ENCODE assay signal across 8 mouse cellular contexts in the genomic region with DNA sequence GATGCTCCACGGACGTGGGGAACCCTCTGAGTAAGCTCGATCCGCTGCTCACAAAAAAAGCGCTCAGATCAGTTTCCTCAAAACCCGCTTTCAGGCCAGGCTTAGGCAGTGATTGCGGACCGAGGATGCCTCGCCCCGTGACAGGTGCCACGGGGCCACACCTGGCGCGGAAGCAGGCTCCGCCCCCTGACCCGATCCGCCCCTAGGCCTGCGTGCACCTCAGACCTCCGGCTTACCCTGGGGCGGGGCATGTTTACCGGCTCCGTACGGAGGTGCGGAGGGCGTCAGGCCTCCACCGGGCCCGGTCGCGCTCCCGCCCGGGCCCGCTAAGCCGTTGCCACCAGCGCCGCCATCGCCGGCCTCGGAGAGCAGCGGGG. TPM values are rescaled to one million over a fixed set of nuclear protein-coding genes. Genes with fewer than 3 reads are reported as not detected.
DNase-seq lines count a peak whose midpoint lies in the region; ATAC-seq and TF ChIP-seq lines count a peak whose summit lies in the region.

No protein-coding gene starts in this region.

- peak overlapping the region; percentile 89 for H3K27ac ChIP-seq in heart, embryonic 13.5 days (replicated peaks)
- peak overlapping the region; percentile 93 for H3K27ac ChIP-seq in embryonic facial prominence, embryonic 10.5 days (replicated peaks)
- H3K27ac ChIP-seq in hindbrain, postnatal 0 days, result peak overlapping the region; percentile 83
- H3K27ac ChIP-seq in liver, postnatal 0 days (ENCODE audit: low read depth), result peak overlapping the region; percentile 99
- H3K27ac ChIP-seq in neural tube, embryonic 14.5 days (ENCODE audit: low read depth, low read length), result peak overlapping the region; percentile 84

- no peak for DNase-seq in heart, postnatal 25 days (ENCODE audit: low spot score)
- peak; percentile 63 to 66 for DNase-seq in CD8-positive naive resting alpha-beta T cell, adult 2 months (ENCODE audit: low read depth in 2 of 2, low spot score in 2 of 2)
- DNase-seq in embryonic facial prominence, embryonic 10.5 days (ENCODE audit: low spot score), result no peak
- peak; percentile 42 for DNase-seq in hindbrain, postnatal 0 days (ENCODE audit: low spot score)
- peak; percentile 84 for DNase-seq in liver, postnatal 0 days
- no peak for DNase-seq in c-Kit-positive CD71-positive TER-119-positive erythroid progenitor cells, embryonic 14.5 days (ENCODE audit: low spot score)

- H3K4me2 ChIP-seq in heart, embryonic 13.5 days, result peak overlapping the region; percentile 88
- peak overlapping the region; percentile 79 for H3K4me2 ChIP-seq in hindbrain, postnatal 0 days (ENCODE audit: low read depth, low read length)
- H3K4me2 ChIP-seq in liver, postnatal 0 days (ENCODE audit: low read depth, low read length), result peak overlapping the region; percentile 84
- H3K4me2 ChIP-seq in neural tube, embryonic 14.5 days (ENCODE audit: low read depth, low read length), result peak overlapping the region; percentile 79

- ATAC-seq in heart, embryonic 13.5 days (ENCODE audit: extremely low read depth, insufficient number of reproducible peaks, low FRiP score, low TSS enrichment), result peak; percentile 77
- peak; percentile 48 for ATAC-seq in hindbrain, postnatal 0 days
- peak; percentile 64 for ATAC-seq in liver, postnatal 0 days
- peak; percentile 60 for ATAC-seq in neural tube, embryonic 14.5 days (ENCODE audit: low read depth)

- intact Hi-C loops in heart, postnatal 25 days (cut with DNase I), result loop anchor here (5.0 kb wide), 3 partner anchors 47 to 132 kb away; no protein-coding TSS in a partner anchor

- TF ChIP-seq EP300 in liver, postnatal 0 days (IDR thresholded peaks at IDR 0.05; ENCODE audit: low read depth), result no peak

- TF ChIP-seq CTCF in hindbrain, postnatal 0 days (IDR thresholded peaks at IDR 0.05; ENCODE audit: low read depth), result no peak
- no peak for TF ChIP-seq CTCF in liver, postnatal 0 days (IDR thresholded peaks at IDR 0.05; ENCODE audit: low read depth)

- peaks cover 37% of the 10 kb centered on the region for H3K36me3 ChIP-seq in heart, embryonic 13.5 days
- H3K36me3 ChIP-seq in embryonic facial prominence, embryonic 10.5 days (replicated peaks), result peaks cover 39% of the 10 kb centered on the region
- H3K36me3 ChIP-seq in hindbrain, postnatal 0 days (ENCODE audit: insufficient read depth, low read length), result peaks cover 32% of the 10 kb centered on the region
- peaks cover 35% of the 10 kb centered on the region for H3K36me3 ChIP-seq in liver, postnatal 0 days (replicated peaks; ENCODE audit: insufficient read depth, low read length)
- H3K36me3 ChIP-seq in neural tube, embryonic 14.5 days (ENCODE audit: control insufficient read depth, insufficient read depth, low read length), result peaks cover 24% of the 10 kb centered on the region

- under 1% methylated on average over 38 of the region's 38 CpGs for WGBS in heart, embryonic 13.5 days
- WGBS in embryonic facial prominence, embryonic 10.5 days, result under 1% methylated on average over 38 of the region's 38 CpGs
- WGBS in hindbrain, postnatal 0 days, result 0% methylated on average over 35 of the region's 38 CpGs
- WGBS in liver, postnatal 0 days (ENCODE audit: insufficient replicate concordance), result 0% methylated on average over 38 of the region's 38 CpGs
- 1% methylated on average over 38 of the region's 38 CpGs for WGBS in neural tube, embryonic 14.5 days

- H3K4me3 ChIP-seq in heart, embryonic 13.5 days, result peak overlapping the region; percentile 99
- H3K4me3 ChIP-seq in embryonic facial prominence, embryonic 10.5 days, result peak overlapping the region; percentile 94
- peak overlapping the region; percentile 62 for H3K4me3 ChIP-seq in hindbrain, postnatal 0 days (ENCODE audit: low read length)
- H3K4me3 ChIP-seq in liver, postnatal 0 days (ENCODE audit: low read depth, low read length), result peak overlapping the region; percentile 89
- H3K4me3 ChIP-seq in neural tube, embryonic 14.5 days (ENCODE audit: low read depth, low read length), result peak overlapping the region; percentile 99

- H3K9me3 ChIP-seq in heart, embryonic 13.5 days, result no peaks in the 10 kb centered on the region
- H3K9me3 ChIP-seq in embryonic facial prominence, embryonic 10.5 days, result no peaks in the 10 kb centered on the region
- H3K9me3 ChIP-seq in hindbrain, postnatal 0 days (ENCODE audit: low read length), result no peaks in the 10 kb centered on the region
- no peaks in the 10 kb centered on the region for H3K9me3 ChIP-seq in liver, postnatal 0 days (ENCODE audit: low read length)
- H3K9me3 ChIP-seq in neural tube, embryonic 14.5 days (ENCODE audit: control insufficient read depth, low read length), result no peaks in the 10 kb centered on the region

- H3K27me3 ChIP-seq in heart, embryonic 13.5 days (replicated peaks), result no peaks in the 10 kb centered on the region
- H3K27me3 ChIP-seq in embryonic facial prominence, embryonic 10.5 days (replicated peaks; ENCODE audit: low read depth, poor library complexity, severe bottlenecking), result no peaks in the 10 kb centered on the region
- H3K27me3 ChIP-seq in hindbrain, postnatal 0 days (ENCODE audit: insufficient read depth, low read length), result no peaks in the 10 kb centered on the region
- H3K27me3 ChIP-seq in liver, postnatal 0 days (ENCODE audit: insufficient read depth, low read length), result no peaks in the 10 kb centered on the region
- H3K27me3 ChIP-seq in neural tube, embryonic 14.5 days (ENCODE audit: control insufficient read depth, insufficient read depth, low read length), result no peaks in the 10 kb centered on the region

- peak overlapping the region; percentile 99 for H3K9ac ChIP-seq in heart, embryonic 13.5 days
- H3K9ac ChIP-seq in hindbrain, postnatal 0 days (replicated peaks; ENCODE audit: low read length), result peak overlapping the region; percentile 84
- H3K9ac ChIP-seq in liver, postnatal 0 days (replicated peaks), result peak overlapping the region; percentile 96
- peak overlapping the region; percentile 99 for H3K9ac ChIP-seq in neural tube, embryonic 14.5 days (replicated peaks; ENCODE audit: low read depth, low read length)

- peaks cover 32% of the 10 kb centered on the region for H3K4me1 ChIP-seq in heart, embryonic 13.5 days
- peaks cover 37% of the 10 kb centered on the region for H3K4me1 ChIP-seq in embryonic facial prominence, embryonic 10.5 days
- 0 out of 2 replicates have a peak, but pooled peaks cover 9% of the 10 kb centered on the region for H3K4me1 ChIP-seq in hindbrain, postnatal 0 days (ENCODE audit: insufficient read depth, low read length)
- peaks cover 20% of the 10 kb centered on the region for H3K4me1 ChIP-seq in liver, postnatal 0 days (ENCODE audit: insufficient read depth)
- H3K4me1 ChIP-seq in neural tube, embryonic 14.5 days (ENCODE audit: control insufficient read depth, insufficient read depth, low read length), result peaks cover 16% of the 10 kb centered on the region

RNA-seq across cellular contexts. Expression of a gene that starts 0.3 kb away (rescaled TPM):
- 34.9 and 38.2 TPM in 2 replicates for polyA plus RNA-seq in heart, embryonic 13.5 days (2015; fragmentation: Nextera tagmentation; extraction: Ambion mirVana)
- total RNA-seq in heart, postnatal 25 days (2021), result 10 to 100 TPM; 21.1 to 23.6 TPM
- polyA plus RNA-seq in embryonic facial prominence, embryonic 10.5 days (2016; fragmentation: Nextera tagmentation; extraction: Ambion mirVana), result 43.5 and 43.6 TPM in 2 replicates
- total RNA-seq in hindbrain, postnatal 0 days (2014; rRNA removed), result 53.3 and 69.1 TPM in 2 replicates
- polyA plus RNA-seq in hindbrain, postnatal 0 days (2015; fragmentation: Nextera tagmentation; extraction: Ambion mirVana), result 102 and 103 TPM in 2 replicates
- 23.6 and 24.2 TPM in 2 replicates for polyA plus RNA-seq in liver, postnatal 0 days (2015; fragmentation: Nextera tagmentation; extraction: Ambion mirVana)
- polyA plus RNA-seq in neural tube, embryonic 14.5 days (2014; fragmentation: Nextera tagmentation; extraction: Ambion mirVana), result 68.4 and 98.6 TPM in 2 replicates

RNA-seq across cellular contexts. Expression of a gene that starts 0.5 kb away (rescaled TPM):
- polyA plus RNA-seq in heart, embryonic 13.5 days (2015; fragmentation: Nextera tagmentation; extraction: Ambion mirVana), result 36.5 and 41.3 TPM in 2 replicates
- 10 to 100 TPM; 12.2 to 13.5 TPM for total RNA-seq in heart, postnatal 25 days (2021)
- polyA plus RNA-seq in embryonic facial prominence, embryonic 10.5 days (2016; fragmentation: Nextera tagmentation; extraction: Ambion mirVana), result 74.5 and 78.8 TPM in 2 replicates
- total RNA-seq in hindbrain, postnatal 0 days (2014; rRNA removed), result 16.7 and 19.1 TPM in 2 replicates
- polyA plus RNA-seq in hindbrain, postnatal 0 days (2015; fragmentation: Nextera tagmentation; extraction: Ambion mirVana), result 17.5 and 18.2 TPM in 2 replicates
- 66.4 and 70.4 TPM in 2 replicates for polyA plus RNA-seq in liver, postnatal 0 days (2015; fragmentation: Nextera tagmentation; extraction: Ambion mirVana)
- 15.4 and 22.8 TPM in 2 replicates for polyA plus RNA-seq in neural tube, embryonic 14.5 days (2014; fragmentation: Nextera tagmentation; extraction: Ambion mirVana)

RNA-seq across cellular contexts. Expression of a gene that starts 5.6 kb away (rescaled TPM):
- 148 TPM in 2 replicates for polyA plus RNA-seq in heart, embryonic 13.5 days (2015; fragmentation: Nextera tagmentation; extraction: Ambion mirVana)
- 10 to 100 TPM; 22.6 to 23.2 TPM for total RNA-seq in heart, postnatal 25 days (2021)
- 548 and 554 TPM in 2 replicates for polyA plus RNA-seq in embryonic facial prominence, embryonic 10.5 days (2016; fragmentation: Nextera tagmentation; extraction: Ambion mirVana)
- total RNA-seq in hindbrain, postnatal 0 days (2014; rRNA removed), result 68.6 and 70.2 TPM in 2 replicates
- 145 and 156 TPM in 2 replicates for polyA plus RNA-seq in hindbrain, postnatal 0 days (2015; fragmentation: Nextera tagmentation; extraction: Ambion mirVana)
- 58.0 and 60.1 TPM in 2 replicates for polyA plus RNA-seq in liver, postnatal 0 days (2015; fragmentation: Nextera tagmentation; extraction: Ambion mirVana)
- 166 and 180 TPM in 2 replicates for polyA plus RNA-seq in neural tube, embryonic 14.5 days (2014; fragmentation: Nextera tagmentation; extraction: Ambion mirVana)

RNA-seq across cellular contexts. Expression of a gene that starts 5.7 kb away (rescaled TPM):
- 112 and 131 TPM in 2 replicates for polyA plus RNA-seq in heart, embryonic 13.5 days (2015; fragmentation: Nextera tagmentation; extraction: Ambion mirVana)
- total RNA-seq in heart, postnatal 25 days (2021), result 10 to 100 TPM; 66.1 to 70.3 TPM
- 178 and 185 TPM in 2 replicates for polyA plus RNA-seq in embryonic facial prominence, embryonic 10.5 days (2016; fragmentation: Nextera tagmentation; extraction: Ambion mirVana)
- 71.4 and 80.9 TPM in 2 replicates for total RNA-seq in hindbrain, postnatal 0 days (2014; rRNA removed)
- 72.4 and 82.7 TPM in 2 replicates for polyA plus RNA-seq in hindbrain, postnatal 0 days (2015; fragmentation: Nextera tagmentation; extraction: Ambion mirVana)
- polyA plus RNA-seq in liver, postnatal 0 days (2015; fragmentation: Nextera tagmentation; extraction: Ambion mirVana), result 38.5 and 39.5 TPM in 2 replicates
- polyA plus RNA-seq in neural tube, embryonic 14.5 days (2014; fragmentation: Nextera tagmentation; extraction: Ambion mirVana), result 110 TPM in 2 replicates

RNA-seq across cellular contexts. Expression of a gene that starts 14.0 kb away (rescaled TPM):
- not detected in 2 replicates for polyA plus RNA-seq in heart, embryonic 13.5 days (2015; fragmentation: Nextera tagmentation; extraction: Ambion mirVana)
- 10 to 100 TPM; 12.6 TPM for total RNA-seq in heart, postnatal 25 days (2021)
- not detected in 2 replicates for polyA plus RNA-seq in embryonic facial prominence, embryonic 10.5 days (2016; fragmentation: Nextera tagmentation; extraction: Ambion mirVana)
- 0.47 and 16.3 TPM in 2 replicates for total RNA-seq in hindbrain, postnatal 0 days (2014; rRNA removed)
- polyA plus RNA-seq in hindbrain, postnatal 0 days (2015; fragmentation: Nextera tagmentation; extraction: Ambion mirVana), result not detected in 2 replicates
- polyA plus RNA-seq in liver, postnatal 0 days (2015; fragmentation: Nextera tagmentation; extraction: Ambion mirVana), result not detected in 2 replicates
- not detected in 2 replicates for polyA plus RNA-seq in neural tube, embryonic 14.5 days (2014; fragmentation: Nextera tagmentation; extraction: Ambion mirVana)

Comparison
In these comparisons a context has a peak if more than half of its experiments do, and no peak if none do; other contexts are left out.
1. DNase-seq: peak in CD8-positive naive resting alpha-beta T cell, adult 2 months (2 of 2), hindbrain, postnatal 0 days (single experiment) and liver, postnatal 0 days (single experiment); none in heart, postnatal 25 days (single experiment), embryonic facial prominence, embryonic 10.5 days (single experiment) and c-Kit-positive CD71-positive TER-119-positive erythroid progenitor cells, embryonic 14.5 days (single experiment).
2. Peak in every context shown above with its lines, with median percentiles within 50 percentile points of each other: ATAC-seq, H3K27ac ChIP-seq, H3K4me2 ChIP-seq, H3K4me3 ChIP-seq and H3K9ac ChIP-seq.